Mouse (Mus musculus): ENCODE data around the gene Arf4. TPM values are rescaled to one million over a fixed set of nuclear protein-coding genes. Genes with fewer than 3 reads are reported as not detected.

Gene Arf4
- polyA plus RNA-seq, 1 experiment from 2014 or later: 615 TPM

DNA sequence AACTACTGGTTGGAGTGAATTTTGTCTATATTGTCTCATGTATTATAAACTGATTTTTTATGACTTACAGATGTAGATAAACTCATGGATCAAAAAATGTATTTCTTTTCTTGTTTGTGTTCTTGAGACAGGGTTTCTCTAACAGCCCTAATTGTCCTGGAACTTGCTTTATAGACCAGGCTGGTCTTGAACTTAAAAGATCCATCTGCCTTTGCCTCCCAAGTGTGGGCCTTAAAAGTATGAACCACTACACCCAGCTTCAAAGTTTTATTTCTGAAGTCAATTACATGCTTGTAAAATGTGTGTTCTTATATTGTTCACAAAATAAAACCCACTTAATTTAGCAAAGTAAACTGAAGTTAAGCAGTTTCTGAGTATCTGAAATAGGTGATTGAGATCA, 20.3 kb downstream of the Arf4 start:
- H3K9ac ChIP-seq (ENCODE audit: low read depth, low read length): no peak overlapping the region
- H3K27me3 ChIP-seq (replicated peaks; ENCODE audit: control insufficient read depth, insufficient read depth, low read length): no peaks in the 10 kb centered on the region
- H3K4me2 ChIP-seq (ENCODE audit: low read depth, low read length): no peak overlapping the region
- no peak overlapping the region for H3K4me3 ChIP-seq (ENCODE audit: low read length)
- H3K4me1 ChIP-seq (ENCODE audit: control insufficient read depth, insufficient read depth, low read length): peaks cover 3% of the 10 kb centered on the region; the same call in 1 of the 2 replicates
- no peaks in the 10 kb centered on the region for H3K9me3 ChIP-seq (ENCODE audit: control insufficient read depth, low read length)
- H3K36me3 ChIP-seq (ENCODE audit: control insufficient read depth, insufficient read depth, low read length): peaks cover 8% of the 10 kb centered on the region
- no peak for ATAC-seq
- no peak overlapping the region for H3K27ac ChIP-seq (ENCODE audit: low read length)

GRCm38 (mm10) chr14:26660233-26660632, 22.4 kb downstream of the Arf4 start:
- Histone ChIP-seq H3K27ac (ENCODE audit: low read length) (no peak overlapping the region), H3K9me3 (ENCODE audit: control insufficient read depth, low read length) (no peaks in the 10 kb centered on the region), H3K27me3 (replicated peaks; ENCODE audit: control insufficient read depth, insufficient read depth, low read length) (no peaks in the 10 kb centered on the region), H3K4me2 (ENCODE audit: low read depth, low read length) (no peak overlapping the region), H3K36me3 (ENCODE audit: control insufficient read depth, insufficient read depth, low read length) (peaks cover 3% of the 10 kb centered on the region; the same call in 1 of the 2 replicates), H3K9ac (ENCODE audit: low read depth, low read length) (no peak overlapping the region), H3K4me3 (ENCODE audit: low read length) (no peak overlapping the region), H3K4me1 (ENCODE audit: control insufficient read depth, insufficient read depth, low read length) (peaks cover 3% of the 10 kb centered on the region; the same call in 1 of the 2 replicates)
- WGBS: 90% methylated on average over 1 of the region's 1 CpGs
- ATAC-seq: no peak

GRCm38 (mm10) chr14:26662016-26662415, 24.1 kb downstream of the Arf4 start:
- no peak overlapping the region for H3K9ac ChIP-seq (ENCODE audit: low read depth, low read length)
- WGBS: 52% methylated on average over 3 of the region's 3 CpGs
- H3K27ac ChIP-seq (ENCODE audit: low read length): peak overlapping the region; percentile 19
- no peak overlapping the region for H3K4me3 ChIP-seq (ENCODE audit: low read length)
- ATAC-seq: peak; percentile 80
- H3K36me3 ChIP-seq (ENCODE audit: control insufficient read depth, insufficient read depth, low read length): peaks cover 2% of the 10 kb centered on the region; the same call in 1 of the 2 replicates
- peaks cover 7% of the 10 kb centered on the region for H3K4me1 ChIP-seq (ENCODE audit: control insufficient read depth, insufficient read depth, low read length)
- no peaks in the 10 kb centered on the region for H3K9me3 ChIP-seq (ENCODE audit: control insufficient read depth, low read length)
- no peaks in the 10 kb centered on the region for H3K27me3 ChIP-seq (replicated peaks; ENCODE audit: control insufficient read depth, insufficient read depth, low read length)
- H3K4me2 ChIP-seq (ENCODE audit: low read depth, low read length): no peak overlapping the region

- H3K4me2 ChIP-seq (ENCODE audit: low read depth, low read length): no peak overlapping the region
- H3K9me3 ChIP-seq (ENCODE audit: control insufficient read depth, low read length): no peaks in the 10 kb centered on the region
- H3K9ac ChIP-seq (ENCODE audit: low read depth, low read length): no peak overlapping the region
- H3K4me1 ChIP-seq (ENCODE audit: control insufficient read depth, insufficient read depth, low read length): peaks cover 10% of the 10 kb centered on the region
- ATAC-seq: no peak; the same call in none of the 2 replicates
- H3K27me3 ChIP-seq (replicated peaks; ENCODE audit: control insufficient read depth, insufficient read depth, low read length): no peaks in the 10 kb centered on the region
- 72% methylated on average over 2 of the region's 2 CpGs for WGBS
- peak overlapping the region; percentile 19 for H3K27ac ChIP-seq (ENCODE audit: low read length)
- H3K4me3 ChIP-seq (ENCODE audit: low read length): no peak overlapping the region
- peaks cover 2% of the 10 kb centered on the region; the same call in 1 of the 2 replicates for H3K36me3 ChIP-seq (ENCODE audit: control insufficient read depth, insufficient read depth, low read length)
Measured at GRCm38 (mm10) chr14:26662488-26662887, 24.6 kb downstream of the Arf4 start.

GRCm38 (mm10) chr14:26663851-26664250, 26.0 kb downstream of the Arf4 start:
- Histone ChIP-seq H3K36me3 (ENCODE audit: control insufficient read depth, insufficient read depth, low read length) (no peaks in the 10 kb centered on the region; the same call in 1 of the 2 replicates), H3K9ac (ENCODE audit: low read depth, low read length) (no peak overlapping the region), H3K4me2 (ENCODE audit: low read depth, low read length) (no peak overlapping the region), H3K4me3 (ENCODE audit: low read length) (no peak overlapping the region), H3K27me3 (replicated peaks; ENCODE audit: control insufficient read depth, insufficient read depth, low read length) (no peaks in the 10 kb centered on the region), H3K4me1 (ENCODE audit: control insufficient read depth, insufficient read depth, low read length) (peaks cover 10% of the 10 kb centered on the region), H3K9me3 (ENCODE audit: control insufficient read depth, low read length) (no peaks in the 10 kb centered on the region), H3K27ac (ENCODE audit: low read length) (no peak overlapping the region)
- 91% methylated on average over 2 of the region's 2 CpGs for WGBS
- ATAC-seq: no peak

GRCm38 (mm10) chr14:26667991-26668370, 30.1 kb downstream of the Arf4 start:
- H3K27me3 ChIP-seq (replicated peaks; ENCODE audit: control insufficient read depth, insufficient read depth, low read length): no peaks in the 10 kb centered on the region
- peak overlapping the region; percentile 92 for H3K27ac ChIP-seq (ENCODE audit: low read length)
- H3K9ac ChIP-seq (ENCODE audit: low read depth, low read length): peak overlapping the region; percentile 87
- no peak for ATAC-seq
- H3K4me3 ChIP-seq (ENCODE audit: low read length): peak overlapping the region; percentile 88
- 14% methylated on average over 6 of the region's 6 CpGs for WGBS
- H3K4me2 ChIP-seq (ENCODE audit: low read depth, low read length): peak overlapping the region; percentile 82
- no peaks in the 10 kb centered on the region for H3K9me3 ChIP-seq (ENCODE audit: control insufficient read depth, low read length)
- peaks cover 8% of the 10 kb centered on the region; the same call in 1 of the 2 replicates for H3K4me1 ChIP-seq (ENCODE audit: control insufficient read depth, insufficient read depth, low read length)
- no peaks in the 10 kb centered on the region; the same call in 1 of the 2 replicates for H3K36me3 ChIP-seq (ENCODE audit: control insufficient read depth, insufficient read depth, low read length)

DNA sequence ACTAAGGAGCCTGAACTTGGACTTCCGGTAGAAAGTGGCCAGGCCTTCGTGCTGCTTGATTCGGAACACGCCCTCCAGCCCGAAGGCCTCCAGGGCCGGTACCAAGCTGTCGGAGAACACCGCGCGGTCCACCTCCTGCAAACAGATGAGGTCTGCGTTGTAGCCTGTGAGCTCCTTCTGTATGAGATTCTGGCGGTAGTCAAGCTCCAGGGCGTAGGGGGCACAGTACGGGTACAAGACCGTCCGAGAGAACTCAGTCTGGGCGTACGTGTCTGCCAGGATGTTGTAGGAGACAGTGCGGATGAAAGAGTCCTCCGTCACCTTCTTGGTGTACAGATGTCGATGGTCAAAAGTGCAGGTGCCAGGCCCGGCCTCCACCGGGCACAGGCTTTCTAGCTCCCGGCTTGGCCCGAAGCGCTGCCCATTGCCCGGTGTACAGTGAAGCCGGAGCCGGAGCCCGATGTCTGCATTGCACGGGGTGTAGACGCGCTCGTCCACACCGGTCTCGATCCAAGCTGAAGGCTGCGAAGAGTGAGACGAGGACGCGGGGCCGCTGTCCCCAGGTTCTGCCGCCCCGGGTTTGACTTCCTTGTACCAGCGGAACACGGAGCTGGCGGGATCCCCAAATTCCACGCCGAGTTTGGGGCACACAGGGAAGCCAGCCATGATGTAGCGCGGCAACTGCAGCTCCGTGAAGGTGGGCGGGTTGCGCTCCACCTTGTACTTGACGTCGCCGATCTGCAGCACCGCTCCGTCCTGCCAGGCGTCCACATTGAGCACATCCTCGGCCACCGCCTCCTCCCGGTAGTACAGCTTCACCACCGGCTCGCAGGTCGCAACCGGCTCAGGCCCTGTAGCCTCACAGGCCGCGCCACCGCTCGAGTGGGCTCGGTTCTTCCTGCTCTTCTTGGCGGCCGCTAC, 30.8 kb downstream of the Arf4 start:
- Histone ChIP-seq H3K4me1 (ENCODE audit: control insufficient read depth, insufficient read depth, low read length) (peaks cover 8% of the 10 kb centered on the region; the same call in 1 of the 2 replicates), H3K36me3 (ENCODE audit: control insufficient read depth, insufficient read depth, low read length) (no peaks in the 10 kb centered on the region; the same call in 1 of the 2 replicates), H3K9ac (ENCODE audit: low read depth, low read length) (peak overlapping the region; percentile 87), H3K4me2 (ENCODE audit: low read depth, low read length) (peak overlapping the region; percentile 82), H3K27me3 (replicated peaks; ENCODE audit: control insufficient read depth, insufficient read depth, low read length) (no peaks in the 10 kb centered on the region), H3K4me3 (ENCODE audit: low read length) (peak overlapping the region; percentile 88), H3K9me3 (ENCODE audit: control insufficient read depth, low read length) (no peaks in the 10 kb centered on the region), H3K27ac (ENCODE audit: low read length) (peak overlapping the region; percentile 92)
- ATAC-seq: peak; percentile 43
- under 1% methylated on average over 73 of the region's 73 CpGs for WGBS

DNA sequence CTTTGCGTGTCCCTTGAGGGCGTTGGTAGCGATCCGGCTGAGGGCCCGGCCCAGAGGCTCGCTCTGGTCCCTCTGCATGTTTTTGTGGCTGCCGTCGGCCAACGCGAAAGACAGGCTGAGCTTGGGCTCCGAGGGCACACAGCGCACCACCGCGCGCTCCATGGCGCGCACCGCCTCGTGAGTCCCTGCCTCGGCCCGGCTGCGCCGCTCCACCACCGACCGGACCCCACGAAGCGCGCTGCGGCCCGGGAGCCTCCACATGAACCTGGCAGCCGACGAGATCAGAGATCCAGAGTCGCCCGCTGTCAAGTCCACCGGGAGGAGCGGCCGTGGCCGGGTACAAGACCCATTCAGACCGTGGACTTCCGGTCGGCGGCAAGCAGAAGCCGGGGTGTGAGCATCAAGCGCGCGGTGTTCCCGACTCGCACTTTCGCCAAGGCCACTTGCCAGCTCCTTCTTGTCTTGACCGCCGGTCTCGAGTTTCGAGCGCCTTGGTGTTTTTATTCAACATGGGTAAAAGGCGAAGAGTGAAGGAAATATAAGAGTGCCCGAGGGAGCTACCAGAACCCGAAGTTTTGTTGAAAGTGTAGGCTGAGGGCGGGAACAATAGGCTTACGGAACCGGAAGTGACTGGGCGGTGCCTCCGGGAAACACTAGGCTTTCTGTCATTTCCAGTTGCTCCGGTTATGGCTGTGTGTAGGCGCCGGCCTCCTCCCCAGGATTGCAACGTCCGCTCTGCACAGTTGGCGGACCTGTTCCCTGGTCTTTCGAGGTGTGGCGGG, 31.6 kb downstream of the Arf4 start, which contains the start of gene Pde12:
Gene Pde12 (minus strand): TSS at position 592 of the 782 bp plus-strand sequence.
- Histone ChIP-seq H3K36me3 (ENCODE audit: control insufficient read depth, insufficient read depth, low read length) (no peaks in the 10 kb centered on the region; the same call in 1 of the 2 replicates), H3K4me1 (ENCODE audit: control insufficient read depth, insufficient read depth, low read length) (peaks cover 8% of the 10 kb centered on the region; the same call in 1 of the 2 replicates), H3K9me3 (ENCODE audit: control insufficient read depth, low read length) (no peaks in the 10 kb centered on the region), H3K4me3 (ENCODE audit: low read length) (peak within 1 kb of the TSS; percentile 88), H3K9ac (ENCODE audit: low read depth, low read length) (peak within 1 kb of the TSS; percentile 87), H3K27me3 (replicated peaks; ENCODE audit: control insufficient read depth, insufficient read depth, low read length) (no peaks in the 10 kb centered on the region), H3K4me2 (ENCODE audit: low read depth, low read length) (peak within 1 kb of the TSS; percentile 82), H3K27ac (ENCODE audit: low read length) (peak within 1 kb of the TSS; percentile 92)
- WGBS: under 1% methylated on average over 70 of the region's 70 CpGs
- ATAC-seq: peak; percentile 93

- Histone ChIP-seq H3K4me3 (ENCODE audit: low read length) (no peak overlapping the region), H3K9me3 (ENCODE audit: control insufficient read depth, low read length) (no peaks in the 10 kb centered on the region), H3K36me3 (ENCODE audit: control insufficient read depth, insufficient read depth, low read length) (no peaks in the 10 kb centered on the region), H3K27me3 (replicated peaks; ENCODE audit: control insufficient read depth, insufficient read depth, low read length) (no peaks in the 10 kb centered on the region), H3K4me2 (ENCODE audit: low read depth, low read length) (no peak overlapping the region), H3K9ac (ENCODE audit: low read depth, low read length) (no peak overlapping the region), H3K27ac (ENCODE audit: low read length) (no peak overlapping the region), H3K4me1 (ENCODE audit: control insufficient read depth, insufficient read depth, low read length) (peaks cover 8% of the 10 kb centered on the region; the same call in 1 of the 2 replicates)
- ATAC-seq: no peak
Measured at GRCm38 (mm10) chr14:26670964-26671363, 33.1 kb downstream of the Arf4 start.

Measured in intestine, embryonic 16.5 days (tissue).